Mouse (Mus musculus): Measurements from ENCODE around the gene Pwwp2b.

- TF ChIP-seq CTCF (IDR thresholded peaks at IDR 0.05; ENCODE audit: control insufficient read depth, insufficient read depth, insufficient replicate concordance, low read depth, low read length) (no peak), POLR2A (IDR thresholded peaks at IDR 0.05; ENCODE audit: control insufficient read depth, low read depth, low read length) (no peak)
Measured at GRCm38 (mm10) chr7:139296552-139297100, 48.3 kb downstream of the Pwwp2b start.
